Mouse (Mus musculus) v-Abl transformed pro-B cells (cell line): ENCODE measurements around the gene Stx3.

Source experiments
- in situ Hi-C, 2 experiments: fragments of 400-800 bp; cut with MboI; formaldehyde crosslinking; loops; one replicate each; pipeline ENCODE4 v1.15.1; 2025; ENCODE audit not compliant: unreplicated experiment in 2 of 2

Gene Stx3

DNA sequence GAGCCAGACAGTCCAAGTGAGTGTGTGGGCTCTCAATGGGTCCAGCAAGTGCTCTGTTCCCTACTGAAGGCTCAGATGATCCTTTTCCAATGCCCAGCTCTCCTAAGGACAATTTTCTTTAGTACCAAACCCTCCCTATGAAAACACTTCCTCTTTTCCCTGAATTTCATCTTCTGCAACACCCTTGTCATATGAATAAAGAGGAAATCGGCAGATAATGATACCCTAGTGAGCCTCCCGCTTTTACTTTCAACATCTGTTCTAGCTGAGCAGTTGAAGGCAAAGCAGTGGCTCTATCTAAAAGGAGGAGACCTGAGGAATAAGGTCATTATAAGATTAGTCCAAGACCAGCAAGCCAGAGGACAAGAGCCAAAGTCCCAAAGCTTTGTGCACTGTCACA lies 10.8 kb downstream of the Stx3 start:
- in situ Hi-C loops, result no loop called here

- in situ Hi-C loops, result no loop called here
Measured at GRCm38 (mm10) chr19:11807822-11808221, 11.4 kb downstream of the Stx3 start.

DNA sequence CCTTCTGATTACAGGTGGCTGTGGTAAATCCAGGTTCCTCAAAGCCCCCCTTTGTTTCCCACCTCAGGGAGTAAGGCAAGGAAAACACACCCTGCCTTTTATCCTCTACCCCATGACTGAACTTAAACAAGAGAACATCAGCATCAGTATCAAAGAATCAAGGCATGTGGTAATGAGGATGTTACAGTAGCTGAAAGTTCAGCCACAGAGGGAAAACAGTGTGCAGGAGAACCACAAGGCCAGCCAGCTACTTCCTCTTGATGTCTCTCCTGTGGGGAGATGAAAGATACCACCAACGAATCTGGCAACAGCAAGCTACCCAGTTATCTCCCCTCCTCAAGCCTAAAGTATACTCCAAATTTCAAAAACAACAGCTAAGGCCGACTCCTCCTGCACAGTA lies 12.0 kb downstream of the Stx3 start:
- in situ Hi-C loops, result no loop called here

DNA sequence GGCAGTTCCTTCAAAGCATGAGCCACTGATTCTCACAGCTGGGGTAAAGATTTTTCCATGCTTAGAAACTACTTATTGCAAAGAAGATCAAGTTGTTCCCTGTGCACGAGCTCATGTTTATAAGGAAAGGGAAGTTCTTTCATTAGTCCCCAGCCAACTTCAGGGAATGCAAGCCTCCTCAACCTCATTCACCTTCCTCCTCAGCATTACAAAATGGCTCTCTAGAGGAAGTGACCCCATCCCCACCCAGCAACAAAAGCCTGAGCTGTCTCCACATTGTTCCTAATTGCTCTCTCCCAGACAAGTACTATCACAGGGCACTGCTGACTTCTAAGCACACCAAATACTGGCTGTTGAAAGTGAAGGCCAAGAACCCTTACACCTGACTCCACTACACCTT lies 14.8 kb downstream of the Stx3 start:
- in situ Hi-C loops, result no loop called here

DNA sequence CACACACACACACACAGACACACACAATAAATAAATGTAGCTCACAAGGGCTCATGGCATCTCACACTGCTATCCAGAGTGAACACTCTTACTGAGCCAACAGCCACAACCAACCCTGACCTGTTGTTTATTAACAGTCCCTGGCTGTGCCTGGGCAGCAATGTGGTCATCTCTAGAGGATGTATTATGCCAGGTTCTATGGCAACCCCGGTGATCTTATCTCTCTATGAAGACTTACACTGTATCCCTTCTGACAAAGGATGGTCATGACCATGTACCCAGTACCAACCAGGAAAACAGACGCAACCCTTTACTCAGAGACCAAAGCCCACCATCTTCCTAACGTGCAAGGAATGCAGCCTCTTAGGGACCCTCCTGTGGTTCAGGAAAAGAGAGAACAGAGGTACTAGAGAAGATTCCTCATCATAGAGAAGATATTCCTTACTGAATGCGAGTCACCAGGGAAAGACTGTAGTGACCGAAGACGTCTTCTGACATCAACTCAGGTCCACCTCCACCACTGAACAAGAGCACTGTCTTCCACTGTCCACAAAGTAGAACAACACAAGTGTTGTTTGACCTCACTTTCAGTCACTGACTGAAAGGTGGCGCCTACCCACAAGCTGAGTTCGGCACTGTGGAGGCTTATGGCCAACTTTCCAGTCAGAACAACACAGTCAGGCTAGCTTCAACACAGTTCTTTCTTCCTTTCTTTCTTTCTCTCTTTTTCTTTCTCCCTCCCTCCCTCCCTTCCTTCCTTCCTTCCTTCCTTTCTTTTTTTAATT lies 18.5 kb downstream of the Stx3 start:
- in situ Hi-C loops, result no loop called here

GRCm38 (mm10) chr19:11794447-11794846 lies 24.8 kb downstream of the Stx3 start:
- in situ Hi-C loops, result loop anchor here in 1 of 2 experiments (25.0 kb wide), 1 partner anchor 643 kb away; the partner anchor contains the start of gene Pfpl

DNA sequence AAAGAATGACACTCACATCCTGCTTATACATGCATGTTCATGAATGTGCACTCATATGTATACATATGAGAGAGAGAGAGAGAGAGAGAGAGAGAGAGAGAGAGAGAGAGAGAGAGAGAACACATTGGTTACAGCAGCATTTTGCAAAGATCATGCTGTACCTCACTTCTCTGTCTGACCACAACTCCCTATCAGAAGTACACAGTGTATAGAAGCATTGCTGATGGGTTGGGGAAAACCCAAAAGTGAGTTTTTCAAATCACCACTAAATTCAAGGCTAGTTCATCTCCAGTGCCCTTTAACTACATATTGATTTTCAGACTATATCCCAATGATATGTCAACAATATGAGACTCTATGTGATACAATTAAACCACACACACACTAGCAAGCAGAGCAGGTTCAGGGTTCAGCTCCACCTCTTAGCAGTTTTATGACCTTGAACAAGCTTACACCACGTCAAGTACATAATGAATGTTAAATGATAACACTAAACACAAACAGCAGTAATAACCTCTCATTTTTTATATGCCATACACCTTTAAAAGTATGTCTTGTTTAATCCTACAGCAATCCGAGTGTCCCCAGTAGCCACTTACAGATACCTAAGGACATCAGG lies 25.4 kb downstream of the Stx3 start:
- in situ Hi-C loops, result loop anchor here in 1 of 2 experiments (25.0 kb wide), 1 partner anchor 643 kb away; the partner anchor contains the start of gene Pfpl

GRCm38 (mm10) chr19:11791825-11792224 lies 27.4 kb downstream of the Stx3 start:
- in situ Hi-C loops, result loop anchor here in 1 of 2 experiments (25.0 kb wide), 1 partner anchor 645 kb away; the partner anchor contains the start of gene Pfpl

DNA sequence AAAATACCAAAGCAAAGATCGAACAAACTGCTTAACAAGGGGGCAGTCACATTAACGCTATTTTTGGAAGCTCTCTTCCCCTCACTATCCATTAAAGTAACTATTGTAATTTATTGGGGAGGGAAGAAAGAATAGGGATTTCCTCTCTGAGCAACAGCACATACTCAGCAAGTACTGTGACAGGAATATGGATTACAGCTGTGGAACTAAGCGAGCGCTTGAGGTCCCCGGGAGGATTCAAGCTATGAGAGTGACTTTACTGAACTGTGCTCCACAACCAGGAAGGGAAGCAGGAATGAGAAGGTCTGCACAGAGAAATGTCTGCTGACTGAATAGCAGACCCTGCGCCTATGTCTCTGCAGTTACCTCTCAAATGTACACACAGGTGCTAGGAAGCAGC lies 30.3 kb downstream of the Stx3 start:
- in situ Hi-C loops, result loop anchor here (10.0 to 25.0 kb wide), 2 partner anchors 626 to 648 kb away; partner anchors contain the start of genes Olfr1441 (in 1 of the 2) and Pfpl (in 1 of the 2)

- in situ Hi-C loops, result loop anchor here (10.0 to 25.0 kb wide), 2 partner anchors 627 to 649 kb away; partner anchors contain the start of genes Olfr1441 (in 1 of the 2) and Pfpl (in 1 of the 2)
Measured at GRCm38 (mm10) chr19:11787826-11788225, 31.4 kb downstream of the Stx3 start.

DNA sequence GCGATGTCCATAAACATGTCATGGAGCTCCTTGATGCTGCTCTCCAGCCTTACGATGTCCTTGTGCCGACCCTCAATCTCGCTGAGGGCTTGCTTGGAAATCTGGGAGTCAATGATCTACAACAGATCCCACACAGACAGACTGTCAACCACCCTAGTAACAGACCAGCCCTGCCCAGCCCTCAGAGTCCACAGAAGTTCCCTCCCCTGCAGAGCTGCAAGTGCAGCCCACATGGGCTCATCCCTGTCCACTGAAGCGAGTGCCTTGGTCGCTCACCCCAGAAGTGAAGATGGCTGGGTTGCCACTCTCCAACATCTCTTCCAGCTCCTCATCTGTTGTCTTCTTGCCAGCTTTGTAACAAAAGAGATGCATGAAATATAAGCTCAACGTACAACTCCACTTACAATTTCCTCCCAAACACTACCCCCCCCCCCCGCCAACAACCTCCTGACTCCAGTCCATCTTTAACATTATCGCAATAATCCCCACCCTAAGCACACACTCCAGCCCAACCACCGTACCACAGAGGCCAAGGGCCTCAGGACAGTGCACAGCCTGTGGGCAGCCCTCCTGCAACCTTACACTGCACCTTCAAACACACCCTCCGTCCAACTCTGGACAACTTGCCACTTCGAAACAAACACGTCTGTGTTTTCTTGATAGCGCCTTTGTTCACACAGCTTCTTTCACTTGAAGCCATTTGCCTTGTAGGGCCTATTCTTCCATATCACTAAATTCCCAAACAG lies 33.6 kb downstream of the Stx3 start:
- in situ Hi-C loops, result loop anchor here (10.0 to 25.0 kb wide), 2 partner anchors 629 to 652 kb away; partner anchors contain the start of genes Olfr1441 (in 1 of the 2) and Pfpl (in 1 of the 2)

GRCm38 (mm10) chr19:11777191-11777865 lies 41.9 kb downstream of the Stx3 start:
- in situ Hi-C loops, result loop anchor here (10.0 to 25.0 kb wide), 3 partner anchors 660 to 807 kb away; partner anchors contain the start of gene Pfpl (in 1 of the 2)

- in situ Hi-C loops, result loop anchor here (5.0 to 25.0 kb wide), 6 partner anchors 152 to 1042 kb away; no protein-coding TSS in a partner anchor
Measured at GRCm38 (mm10) chr19:11770205-11770892, 48.9 kb downstream of the Stx3 start, which contains the start of gene Mrpl16. TSS of gene Mrpl16 (plus strand) at chr19:11770391.

DNA sequence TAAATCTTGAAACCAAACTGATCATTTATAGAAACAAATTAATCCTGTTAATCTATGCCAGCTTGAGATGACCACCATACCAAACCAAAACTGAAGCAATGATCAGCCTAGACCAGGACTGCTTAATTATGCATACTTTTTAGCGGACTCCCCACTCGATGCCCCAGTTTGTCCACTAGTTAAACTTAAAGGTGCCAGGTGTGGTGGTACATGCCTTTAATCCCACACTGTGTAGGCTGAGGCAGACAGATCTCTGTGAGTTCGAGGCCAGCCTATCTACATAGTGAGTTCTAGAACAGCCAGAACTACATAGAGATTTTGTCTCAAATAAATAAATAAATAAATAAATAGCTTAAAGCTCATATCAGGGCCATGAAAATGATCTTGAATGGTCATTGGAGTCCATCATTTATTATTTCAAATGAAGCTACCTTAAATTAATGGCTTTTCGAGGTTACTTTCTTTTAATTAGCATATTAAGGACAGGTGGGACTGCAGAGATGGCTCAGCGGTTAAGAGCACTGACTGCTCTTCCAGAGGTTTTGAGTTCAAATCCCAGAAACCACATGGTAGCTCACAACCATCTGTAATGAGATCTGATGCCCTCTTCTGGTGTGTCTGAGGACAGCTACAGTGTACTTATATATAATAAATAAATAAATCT lies 49.8 kb downstream of the Stx3 start:
- in situ Hi-C loops, result loop anchor here (5.0 to 25.0 kb wide), 5 partner anchors 143 to 1043 kb away; partner anchors contain the start of gene Patl1 (in 1 of the 2)

- in situ Hi-C loops, result loop anchor here (5.0 to 25.0 kb wide), 5 partner anchors 144 to 1044 kb away; partner anchors contain the start of gene Patl1 (in 1 of the 2)
Measured at GRCm38 (mm10) chr19:11768163-11768562, 51.0 kb downstream of the Stx3 start.

GRCm38 (mm10) chr19:11766413-11766812 lies 52.8 kb downstream of the Stx3 start:
- in situ Hi-C loops, result loop anchor here (5.0 to 25.0 kb wide), 5 partner anchors 146 to 1046 kb away; partner anchors contain the start of gene Patl1 (in 1 of the 2)

GRCm38 (mm10) chr19:11765059-11765458 lies 54.1 kb downstream of the Stx3 start:
- in situ Hi-C loops, result loop anchor here (5.0 to 25.0 kb wide), 5 partner anchors 147 to 1047 kb away; partner anchors contain the start of gene Patl1 (in 1 of the 2)

DNA sequence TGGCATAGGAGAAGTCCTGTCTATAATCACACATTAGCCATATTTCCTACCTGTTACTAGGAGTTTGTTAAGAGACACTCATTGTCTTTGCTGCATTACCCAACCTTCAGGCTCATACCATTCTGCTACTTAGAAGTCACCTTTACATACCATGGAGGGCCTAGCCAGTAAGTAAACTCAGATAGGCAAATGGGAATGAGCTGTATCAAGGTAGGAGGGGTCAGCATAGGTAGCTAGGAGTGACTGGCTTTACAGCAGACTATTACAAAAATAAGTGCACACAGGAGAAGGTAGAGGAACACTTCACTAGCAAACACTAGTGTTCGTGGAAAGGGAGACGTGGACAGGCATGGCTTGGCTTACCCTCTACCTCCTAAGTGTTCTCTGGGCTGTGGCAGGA lies 71.9 kb downstream of the Stx3 start, which contains the start of gene Gif:
Gene Gif, plus strand, starts transcription at position 257 of the 400 bp plus-strand sequence.
- in situ Hi-C loops, result no loop called here
